Mouse (Mus musculus): Measurements from ENCODE around the gene Zfyve28. TPM values are rescaled to one million over a fixed set of nuclear protein-coding genes. Genes with fewer than 3 reads are reported as not detected.

Zfyve28 gene
- polyA plus RNA-seq, 1 experiment from 2014 or later, result 2.1 TPM

DNA sequence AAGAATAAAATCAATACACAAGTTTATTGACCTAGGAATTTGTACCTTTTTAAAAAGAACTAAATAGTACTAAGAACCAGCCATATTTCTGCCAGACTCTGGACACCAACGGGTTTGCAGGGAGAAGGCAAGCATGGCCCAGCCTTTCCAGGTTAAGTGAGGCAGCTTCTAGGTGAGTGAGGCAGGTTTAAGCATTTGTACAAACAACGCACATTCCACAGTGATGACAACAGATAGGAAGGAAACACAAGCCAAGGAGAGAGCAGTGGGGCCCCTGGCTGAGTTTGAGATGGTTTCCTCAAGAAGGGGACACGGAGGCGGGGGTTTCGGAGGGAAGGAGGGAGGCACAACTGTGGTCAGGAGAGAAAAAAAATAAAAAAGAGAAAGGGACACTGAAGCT is 69.6 kb downstream of the Zfyve28 start:
- Histone ChIP-seq H3K4me1 (no peaks in the 10 kb centered on the region), H3K9ac (no peak overlapping the region), H3K27ac (no peak overlapping the region), H3K4me3 (replicated peaks) (no peak overlapping the region), H3K27me3 (no peaks in the 10 kb centered on the region), H3K9me3 (no peaks in the 10 kb centered on the region), H3K36me3 (replicated peaks) (no peaks in the 10 kb centered on the region), H3K4me2 (no peak overlapping the region)
- 80% methylated on average over 5 of the region's 5 CpGs for WGBS
- ATAC-seq (ENCODE audit: low FRiP score), result no peak

DNA sequence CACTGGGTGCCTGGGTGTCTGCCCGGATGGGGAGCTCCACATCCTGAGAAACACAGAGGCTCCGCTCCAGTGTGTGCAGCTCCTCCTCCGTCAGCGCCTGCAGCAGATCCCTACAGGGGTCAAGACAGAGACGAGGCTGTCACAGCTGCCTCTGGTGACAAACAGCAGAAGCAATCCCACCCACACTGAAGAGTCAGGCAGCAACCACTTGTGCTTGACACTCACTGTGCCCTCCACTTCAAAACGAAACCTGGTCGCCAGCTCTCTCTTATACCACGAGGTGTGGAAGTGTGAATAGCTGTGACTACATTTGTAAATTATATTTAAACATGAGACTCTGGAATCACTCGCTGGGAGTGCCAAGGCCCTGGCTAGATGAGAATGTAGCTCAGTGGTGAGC is 70.5 kb downstream of the Zfyve28 start:
- Histone ChIP-seq H3K27ac (no peak overlapping the region), H3K4me1 (no peaks in the 10 kb centered on the region), H3K9ac (no peak overlapping the region), H3K27me3 (no peaks in the 10 kb centered on the region), H3K4me3 (replicated peaks) (no peak overlapping the region), H3K9me3 (no peaks in the 10 kb centered on the region), H3K36me3 (replicated peaks) (no peaks in the 10 kb centered on the region), H3K4me2 (no peak overlapping the region)
- ATAC-seq (ENCODE audit: low FRiP score), result no peak
- WGBS, result 75% methylated on average over 9 of the region's 9 CpGs

DNA sequence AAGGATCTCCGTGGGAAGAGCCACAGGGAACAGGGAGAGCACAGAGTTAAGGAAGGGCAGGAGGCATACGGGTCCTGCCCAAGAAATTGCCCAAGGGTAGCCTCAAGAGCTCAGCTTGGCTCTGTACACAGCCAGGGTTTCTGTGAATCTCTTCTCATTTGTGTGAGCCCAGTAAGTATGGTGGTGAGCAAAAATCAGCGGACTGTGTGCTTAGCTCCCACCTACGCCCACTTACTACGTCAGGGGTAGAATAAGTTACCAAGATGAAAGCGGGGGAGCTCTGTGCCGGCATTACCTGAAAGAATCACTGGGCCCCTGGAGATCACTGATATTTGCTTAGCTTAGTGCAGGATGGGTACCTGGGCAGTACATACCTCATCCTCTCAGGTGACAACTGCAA is 72.2 kb downstream of the Zfyve28 start:
- H3K4me1 ChIP-seq, result no peaks in the 10 kb centered on the region
- H3K27ac ChIP-seq, result no peak overlapping the region
- H3K36me3 ChIP-seq (replicated peaks), result no peaks in the 10 kb centered on the region
- no peaks in the 10 kb centered on the region for H3K27me3 ChIP-seq
- no peak overlapping the region for H3K4me3 ChIP-seq (replicated peaks)
- H3K9me3 ChIP-seq, result no peaks in the 10 kb centered on the region
- no peak overlapping the region for H3K4me2 ChIP-seq
- H3K9ac ChIP-seq, result no peak overlapping the region
- no peak for ATAC-seq (ENCODE audit: low FRiP score)
- 88% methylated on average over 7 of the region's 7 CpGs for WGBS

DNA sequence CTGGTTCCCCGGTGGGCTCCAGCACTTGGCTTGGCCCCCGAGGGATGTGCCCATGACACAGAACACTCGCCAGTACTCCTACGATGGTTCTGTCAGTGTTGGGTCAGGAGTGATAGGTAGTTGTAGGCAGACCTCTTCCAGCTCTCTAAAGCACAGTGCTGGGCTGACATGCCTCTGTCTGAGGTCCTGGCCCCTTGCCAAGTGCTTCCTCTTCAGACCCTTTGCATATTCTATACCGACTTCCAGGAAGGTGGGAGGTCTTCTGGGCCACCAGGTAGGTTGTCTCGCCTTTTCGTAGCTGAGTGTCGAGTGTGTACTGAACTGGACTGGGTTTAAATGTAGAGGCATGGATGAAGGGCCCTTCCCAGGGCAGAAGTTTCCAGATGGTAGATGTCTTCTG is 74.6 kb downstream of the Zfyve28 start:
- no peak overlapping the region for H3K9ac ChIP-seq
- H3K4me3 ChIP-seq (replicated peaks), result no peak overlapping the region
- ATAC-seq (ENCODE audit: low FRiP score), result no peak
- H3K4me1 ChIP-seq, result no peaks in the 10 kb centered on the region
- H3K9me3 ChIP-seq, result no peaks in the 10 kb centered on the region
- WGBS, result 79% methylated on average over 8 of the region's 8 CpGs
- H3K27me3 ChIP-seq, result no peaks in the 10 kb centered on the region
- H3K27ac ChIP-seq, result no peak overlapping the region
- H3K4me2 ChIP-seq, result no peak overlapping the region
- H3K36me3 ChIP-seq (replicated peaks), result no peaks in the 10 kb centered on the region

DNA sequence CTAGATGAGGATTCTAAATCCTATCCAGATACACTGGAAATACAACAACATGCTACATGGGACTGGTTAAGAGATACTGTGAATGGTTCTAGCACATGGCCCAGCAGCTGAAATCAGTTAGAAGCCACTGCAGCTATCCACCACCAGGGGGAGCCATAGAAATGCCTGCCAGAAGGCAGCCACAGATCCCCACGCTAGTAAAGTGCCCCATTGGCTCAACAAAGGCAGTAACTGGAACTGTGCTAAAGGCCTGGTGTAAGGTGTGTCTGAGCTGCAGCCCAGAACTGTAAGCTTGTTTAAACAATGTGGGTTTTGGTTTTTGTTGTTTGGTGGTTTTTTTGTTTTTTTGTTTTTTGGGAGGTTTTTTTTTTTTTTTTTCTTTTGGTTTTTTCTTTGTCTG is 78.0 kb downstream of the Zfyve28 start:
- ATAC-seq (ENCODE audit: low FRiP score), result peak; percentile 64
- H3K27ac ChIP-seq, result no peak overlapping the region
- no peaks in the 10 kb centered on the region for H3K4me1 ChIP-seq
- WGBS, result 4% methylated on average over 1 of the region's 1 CpGs
- no peaks in the 10 kb centered on the region for H3K9me3 ChIP-seq
- H3K27me3 ChIP-seq, result no peaks in the 10 kb centered on the region
- no peak overlapping the region for H3K4me2 ChIP-seq
- no peaks in the 10 kb centered on the region for H3K36me3 ChIP-seq (replicated peaks)
- H3K4me3 ChIP-seq (replicated peaks), result no peak overlapping the region
- no peak overlapping the region for H3K9ac ChIP-seq

DNA sequence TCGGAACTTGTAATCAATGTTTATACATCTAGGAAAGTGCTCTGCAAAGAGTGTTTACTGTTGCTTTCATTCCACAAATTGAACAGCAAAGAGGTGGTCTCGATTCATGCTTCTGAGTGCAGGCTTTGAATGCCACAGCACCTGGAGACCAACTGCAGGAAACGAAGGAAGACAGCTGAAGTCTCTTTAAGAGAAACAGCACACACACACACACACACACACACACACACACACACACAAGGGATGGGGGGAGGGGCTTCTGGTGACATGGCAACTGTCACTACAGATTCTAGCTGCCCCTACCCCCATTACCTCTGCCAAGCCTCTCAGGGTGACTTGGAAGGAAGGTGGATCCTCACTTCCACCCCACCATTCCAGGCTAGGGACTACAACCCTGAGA is 80.7 kb downstream of the Zfyve28 start:
- H3K9ac ChIP-seq, result no peak overlapping the region
- H3K27me3 ChIP-seq, result no peaks in the 10 kb centered on the region
- no peaks in the 10 kb centered on the region for H3K36me3 ChIP-seq (replicated peaks)
- H3K4me1 ChIP-seq, result no peaks in the 10 kb centered on the region
- 42% methylated on average over 3 of the region's 3 CpGs for WGBS
- ATAC-seq (ENCODE audit: low FRiP score), result no peak
- no peak overlapping the region for H3K4me3 ChIP-seq (replicated peaks)
- no peaks in the 10 kb centered on the region for H3K9me3 ChIP-seq
- H3K4me2 ChIP-seq, result no peak overlapping the region
- no peak overlapping the region for H3K27ac ChIP-seq

DNA sequence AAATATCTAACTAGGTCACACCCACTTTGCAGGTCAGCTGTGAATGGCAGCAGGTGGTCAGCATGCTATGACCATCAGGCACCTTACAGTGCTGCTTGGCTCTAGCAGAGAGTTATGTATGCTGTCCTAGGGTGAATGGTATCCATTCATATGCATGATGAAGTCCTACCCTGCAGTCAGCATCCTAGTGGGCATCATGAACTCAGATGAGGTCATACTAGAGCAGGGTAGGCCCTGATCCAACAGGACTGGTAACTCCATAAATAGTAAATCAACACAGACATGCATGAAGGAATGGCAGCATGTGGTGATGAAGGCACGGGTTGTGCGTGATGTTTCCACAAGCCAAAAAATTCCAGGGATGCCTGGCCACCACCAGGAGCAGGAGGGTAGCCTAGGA is 82.5 kb downstream of the Zfyve28 start:
- no peak for ATAC-seq (ENCODE audit: low FRiP score)
- WGBS, result 72% methylated on average over 2 of the region's 2 CpGs
- Histone ChIP-seq H3K27ac (no peak overlapping the region), H3K4me1 (no peaks in the 10 kb centered on the region), H3K9me3 (no peaks in the 10 kb centered on the region), H3K9ac (no peak overlapping the region), H3K27me3 (no peaks in the 10 kb centered on the region), H3K36me3 (replicated peaks) (no peaks in the 10 kb centered on the region), H3K4me2 (no peak overlapping the region), H3K4me3 (replicated peaks) (no peak overlapping the region)

DNA sequence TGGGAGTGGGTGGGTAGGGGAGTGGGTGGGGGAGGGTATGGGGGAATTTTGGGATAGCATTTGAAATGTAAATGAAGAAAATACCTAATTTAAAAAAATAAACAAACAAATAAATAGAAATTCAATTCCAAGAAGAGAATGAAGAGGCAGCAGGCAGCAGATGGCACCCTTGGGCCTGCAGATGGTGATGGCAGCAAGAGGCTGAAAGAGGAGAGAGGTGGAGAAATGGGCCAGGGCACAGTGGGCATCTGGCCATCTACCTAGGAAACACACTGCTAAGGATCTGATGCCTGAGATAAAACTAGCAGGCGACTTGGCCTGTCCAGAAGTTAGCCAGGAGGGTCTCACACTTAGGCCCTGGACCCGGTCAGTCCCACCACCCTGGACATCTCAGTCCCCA is 83.3 kb downstream of the Zfyve28 start:
- Histone ChIP-seq H3K4me3 (replicated peaks) (no peak overlapping the region), H3K27ac (no peak overlapping the region), H3K9ac (no peak overlapping the region), H3K36me3 (replicated peaks) (no peaks in the 10 kb centered on the region), H3K27me3 (no peaks in the 10 kb centered on the region), H3K4me2 (no peak overlapping the region), H3K9me3 (no peaks in the 10 kb centered on the region), H3K4me1 (no peaks in the 10 kb centered on the region)
- ATAC-seq (ENCODE audit: low FRiP score), result no peak
- 86% methylated on average over 2 of the region's 2 CpGs for WGBS

DNA sequence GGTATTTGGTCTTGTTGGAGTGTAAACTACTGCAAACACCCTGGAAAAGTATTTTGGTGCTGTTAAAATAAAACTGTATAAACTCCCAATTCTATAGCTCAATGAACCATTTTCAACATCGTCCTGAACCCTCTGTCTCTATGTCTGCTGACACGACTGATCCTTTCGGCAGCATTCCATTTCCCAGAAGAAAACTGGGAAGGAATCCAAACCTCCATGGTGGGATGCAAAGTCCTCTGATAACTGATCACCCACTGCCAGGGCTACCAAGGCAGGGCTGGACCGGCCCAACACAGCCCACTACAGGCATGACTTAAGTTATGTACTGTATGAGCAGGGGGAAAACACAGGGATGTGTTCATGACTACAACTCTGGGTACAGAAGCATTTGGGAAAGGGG is 86.2 kb downstream of the Zfyve28 start:
- WGBS, result 88% methylated on average over 4 of the region's 4 CpGs
- H3K4me2 ChIP-seq, result no peak overlapping the region
- no peaks in the 10 kb centered on the region for H3K4me1 ChIP-seq
- no peaks in the 10 kb centered on the region for H3K9me3 ChIP-seq
- no peaks in the 10 kb centered on the region for H3K36me3 ChIP-seq (replicated peaks)
- H3K9ac ChIP-seq, result no peak overlapping the region
- H3K27me3 ChIP-seq, result no peaks in the 10 kb centered on the region
- H3K4me3 ChIP-seq (replicated peaks), result no peak overlapping the region
- no peak overlapping the region for H3K27ac ChIP-seq
- ATAC-seq (ENCODE audit: low FRiP score), result no peak

DNA sequence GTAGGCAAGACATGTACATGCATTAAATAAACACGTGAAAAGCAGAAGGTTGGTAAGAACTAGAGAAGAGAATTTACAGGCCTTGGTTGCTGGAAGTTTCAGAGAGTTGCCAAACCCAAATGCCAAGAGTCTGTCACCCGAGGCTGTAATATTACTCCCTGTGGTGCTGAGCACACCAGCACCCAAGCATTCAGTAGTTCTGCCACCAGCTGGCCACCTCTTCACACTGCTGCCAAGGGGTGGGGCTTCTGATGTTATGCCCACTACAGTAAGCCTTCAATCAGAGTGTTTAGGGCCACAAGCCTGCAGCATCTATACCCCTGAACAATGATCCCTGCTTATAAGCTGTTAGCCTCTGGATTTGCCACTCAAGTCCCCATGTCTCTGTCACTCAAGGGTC is 86.9 kb downstream of the Zfyve28 start:
- no peak overlapping the region for H3K4me2 ChIP-seq
- ATAC-seq (ENCODE audit: low FRiP score), result no peak
- H3K27ac ChIP-seq, result no peak overlapping the region
- H3K9ac ChIP-seq, result no peak overlapping the region
- H3K36me3 ChIP-seq (replicated peaks), result no peaks in the 10 kb centered on the region
- no peaks in the 10 kb centered on the region for H3K27me3 ChIP-seq
- no peak overlapping the region for H3K4me3 ChIP-seq (replicated peaks)
- no peaks in the 10 kb centered on the region for H3K4me1 ChIP-seq
- WGBS, result 82% methylated on average over 2 of the region's 2 CpGs
- no peaks in the 10 kb centered on the region for H3K9me3 ChIP-seq

DNA sequence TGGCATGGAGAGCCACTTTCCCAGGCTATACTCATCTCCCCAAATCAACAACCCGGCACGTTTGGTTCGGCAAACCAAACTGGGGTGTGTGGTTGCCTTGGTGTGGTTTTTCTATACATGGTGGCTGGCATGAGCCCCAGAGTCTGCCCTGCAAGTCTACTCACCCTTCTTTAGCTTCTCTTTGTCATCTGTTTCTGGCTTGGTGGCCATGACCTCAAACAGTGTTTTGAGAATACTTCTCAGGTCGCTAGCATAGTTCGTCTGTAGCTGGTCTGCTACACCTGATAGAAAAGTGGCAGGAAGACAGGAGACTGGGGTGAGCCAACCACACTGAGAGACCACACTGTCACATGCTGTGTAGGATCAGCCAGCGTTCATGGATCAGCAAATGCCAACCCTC is 89.6 kb downstream of the Zfyve28 start:
- H3K27me3 ChIP-seq, result no peaks in the 10 kb centered on the region
- 87% methylated on average over 6 of the region's 6 CpGs for WGBS
- no peak for ATAC-seq (ENCODE audit: low FRiP score)
- H3K4me2 ChIP-seq, result no peak overlapping the region
- H3K4me1 ChIP-seq, result no peaks in the 10 kb centered on the region
- H3K9me3 ChIP-seq, result no peaks in the 10 kb centered on the region
- no peak overlapping the region for H3K27ac ChIP-seq
- H3K36me3 ChIP-seq (replicated peaks), result no peaks in the 10 kb centered on the region
- H3K9ac ChIP-seq, result no peak overlapping the region
- no peak overlapping the region for H3K4me3 ChIP-seq (replicated peaks)

DNA sequence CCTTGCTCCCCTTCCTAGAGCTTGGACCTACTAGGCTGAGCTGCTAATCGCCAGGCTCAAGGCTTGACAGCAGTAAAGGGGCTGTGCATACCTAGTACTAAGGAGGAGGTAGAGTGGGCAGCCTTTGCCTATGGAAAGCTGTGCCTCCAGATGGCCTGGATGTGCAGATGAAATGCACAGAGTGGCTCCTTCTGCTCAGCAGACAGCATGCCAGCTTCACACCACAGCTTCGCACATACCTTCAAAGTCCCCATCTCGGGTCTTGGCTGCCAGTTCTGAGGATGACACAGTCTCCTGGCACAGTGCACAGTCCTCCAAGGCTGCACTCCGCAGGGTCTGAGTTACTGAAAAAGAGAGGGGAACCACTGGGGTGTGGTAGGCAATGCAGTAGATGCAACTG is 91.0 kb downstream of the Zfyve28 start:
- Histone ChIP-seq H3K27ac (no peak overlapping the region), H3K9ac (no peak overlapping the region), H3K4me2 (no peak overlapping the region), H3K9me3 (no peaks in the 10 kb centered on the region), H3K4me3 (replicated peaks) (no peak overlapping the region), H3K36me3 (replicated peaks) (no peaks in the 10 kb centered on the region), H3K27me3 (no peaks in the 10 kb centered on the region), H3K4me1 (no peaks in the 10 kb centered on the region)
- 77% methylated on average over 4 of the region's 4 CpGs for WGBS
- ATAC-seq (ENCODE audit: low FRiP score), result no peak

DNA sequence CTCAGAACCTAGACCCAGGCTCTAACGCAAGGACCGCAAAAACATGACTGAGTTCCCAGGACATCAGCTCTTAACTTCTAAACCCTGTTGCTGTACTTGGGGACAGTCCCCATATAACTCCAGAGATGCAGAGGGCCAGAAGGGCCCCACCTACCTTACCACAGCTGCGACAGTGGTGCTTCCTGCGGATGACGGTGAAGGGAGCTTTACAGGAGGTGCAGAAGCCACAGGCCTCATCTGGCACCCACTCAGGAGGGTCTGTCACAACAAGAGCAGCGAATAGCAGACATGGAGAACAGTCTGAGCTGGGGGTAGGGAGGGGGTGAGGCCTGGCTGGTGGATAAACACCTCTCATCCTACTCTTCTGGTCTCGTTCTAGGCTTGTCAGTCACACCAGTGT is 91.8 kb downstream of the Zfyve28 start:
- Histone ChIP-seq H3K4me2 (no peak overlapping the region), H3K9me3 (no peaks in the 10 kb centered on the region), H3K9ac (no peak overlapping the region), H3K27ac (no peak overlapping the region), H3K4me1 (no peaks in the 10 kb centered on the region), H3K36me3 (replicated peaks) (no peaks in the 10 kb centered on the region), H3K27me3 (no peaks in the 10 kb centered on the region; the same call in 1 of the 2 replicates), H3K4me3 (replicated peaks) (no peak overlapping the region)
- ATAC-seq (ENCODE audit: low FRiP score), result no peak
- 86% methylated on average over 7 of the region's 7 CpGs for WGBS

DNA sequence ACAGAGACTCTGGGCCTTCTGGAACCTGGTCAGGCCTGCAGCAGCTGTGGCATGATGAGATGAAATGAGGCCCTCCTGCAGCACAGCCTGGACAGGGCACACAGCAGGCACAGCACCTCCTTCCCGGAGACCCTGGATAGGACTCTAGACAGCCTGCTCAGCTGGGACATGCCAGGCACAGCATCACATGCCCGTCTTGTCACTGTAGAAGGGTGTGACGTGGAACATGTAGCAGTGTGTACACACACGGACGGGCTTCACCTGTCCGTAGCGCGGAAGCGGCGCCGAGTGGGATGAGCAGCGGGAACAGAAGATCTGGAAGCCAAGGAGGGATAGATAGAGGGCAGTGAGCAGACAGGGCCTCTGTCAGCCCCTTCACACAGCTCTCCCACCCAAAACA is 92.5 kb downstream of the Zfyve28 start:
- Histone ChIP-seq H3K9ac (no peak overlapping the region), H3K4me2 (no peak overlapping the region), H3K27ac (no peak overlapping the region), H3K36me3 (replicated peaks) (no peaks in the 10 kb centered on the region), H3K27me3 (no peaks in the 10 kb centered on the region; the same call in 1 of the 2 replicates), H3K4me1 (no peaks in the 10 kb centered on the region), H3K4me3 (replicated peaks) (no peak overlapping the region), H3K9me3 (no peaks in the 10 kb centered on the region)
- WGBS, result 95% methylated on average over 12 of the region's 12 CpGs
- no peak for ATAC-seq (ENCODE audit: low FRiP score)

All from forebrain, embryonic 12.5 days (tissue).